Mouse (Mus musculus): ENCODE results near the gene Msgn1. TPM values are rescaled to one million over a fixed set of nuclear protein-coding genes. Genes with fewer than 3 reads are reported as not detected.

Gene Msgn1
- polyA plus RNA-seq (2012; rRNA removed): not detected in 2 replicates

GRCm38 (mm10) chr12:11208872-11209271 is at the start of gene Msgn1:
Gene Msgn1 (minus strand): TSS chr12:11208972.
- Histone ChIP-seq H3K4me3 (ENCODE audit: insufficient read depth, low read length) (no peak within 1 kb of the TSS), H3K27ac (ENCODE audit: insufficient read depth, low read length) (no peak within 1 kb of the TSS), H3K4me1 (ENCODE audit: control insufficient read depth, insufficient read depth, low read length) (no peaks in the 10 kb centered on the region)
- no peak for TF ChIP-seq CTCF (IDR thresholded peaks at IDR 0.05; ENCODE audit: extremely low read depth, insufficient read depth, low read length)
- TF ChIP-seq POLR2A (IDR thresholded peaks at IDR 0.05; ENCODE audit: extremely low read depth, insufficient read depth, low read length): no peak

GRCm38 (mm10) chr12:11250322-11250721 is 41.5 kb upstream of the Msgn1 start:
- TF ChIP-seq CTCF (IDR thresholded peaks at IDR 0.05; ENCODE audit: extremely low read depth, insufficient read depth, low read length): no peak
- H3K4me1 ChIP-seq (ENCODE audit: control insufficient read depth, insufficient read depth, low read length): no peaks in the 10 kb centered on the region
- no peak overlapping the region for H3K27ac ChIP-seq (ENCODE audit: insufficient read depth, low read length)
- H3K4me3 ChIP-seq (ENCODE audit: insufficient read depth, low read length): no peak overlapping the region

GRCm38 (mm10) chr12:11247460-11247859 is 38.7 kb upstream of the Msgn1 start:
- TF ChIP-seq POLR2A (IDR thresholded peaks at IDR 0.05; ENCODE audit: extremely low read depth, insufficient read depth, low read length): no peak
- Histone ChIP-seq H3K4me3 (ENCODE audit: insufficient read depth, low read length) (no peak overlapping the region), H3K4me1 (ENCODE audit: control insufficient read depth, insufficient read depth, low read length) (no peaks in the 10 kb centered on the region)

DNA sequence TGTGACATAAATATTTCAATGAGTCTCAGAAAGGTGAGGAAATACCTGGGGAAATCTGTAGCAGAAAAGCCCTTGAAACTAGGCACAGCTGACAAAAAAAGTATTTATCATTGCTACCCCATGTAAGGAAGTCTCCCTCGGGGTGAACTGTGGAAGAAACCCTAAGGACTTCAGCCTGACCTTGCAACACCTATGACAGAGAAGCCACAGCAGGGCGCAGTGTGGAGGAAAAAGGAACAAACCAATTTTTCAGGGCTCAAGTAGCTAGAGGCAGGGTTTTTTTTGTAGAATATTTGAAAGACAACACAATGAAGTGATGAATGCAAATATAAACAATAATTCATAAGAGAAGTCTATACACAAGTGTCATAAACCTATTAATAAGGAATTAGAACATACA is 27.2 kb upstream of the Msgn1 start:
- TF ChIP-seq POLR2A (IDR thresholded peaks at IDR 0.05; ENCODE audit: extremely low read depth, insufficient read depth, low read length): no peak
- TF ChIP-seq CTCF (IDR thresholded peaks at IDR 0.05; ENCODE audit: extremely low read depth, insufficient read depth, low read length): no peak
- Histone ChIP-seq H3K4me1 (ENCODE audit: control insufficient read depth, insufficient read depth, low read length) (no peaks in the 10 kb centered on the region), H3K27ac (ENCODE audit: insufficient read depth, low read length) (no peak overlapping the region), H3K4me3 (ENCODE audit: insufficient read depth, low read length) (no peak overlapping the region)

More at GRCm38 (mm10) chr12:11247460-11247859, 38.7 kb upstream of the Msgn1 start:
- H3K27ac ChIP-seq (ENCODE audit: insufficient read depth, low read length): no peak overlapping the region

DNA sequence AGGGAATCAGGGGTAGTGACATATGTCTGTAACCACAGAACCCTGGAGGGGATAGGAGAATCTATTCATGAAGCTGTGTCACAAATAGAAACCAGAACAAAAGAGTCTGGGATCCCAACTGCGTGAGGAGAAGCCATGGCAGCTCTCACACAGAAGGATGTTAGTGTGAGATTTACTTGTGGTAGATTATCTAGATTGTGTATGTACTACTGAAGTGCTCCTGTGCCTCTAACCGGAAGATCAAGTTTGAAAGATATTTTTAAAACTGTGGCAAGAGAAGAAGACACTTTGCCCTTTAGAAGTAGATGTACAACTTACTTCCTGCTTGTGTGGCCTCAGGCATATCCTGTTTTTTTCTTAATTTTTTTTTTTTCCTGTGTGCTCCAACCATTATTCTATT is 21.5 kb upstream of the Msgn1 start:
- H3K4me3 ChIP-seq (ENCODE audit: insufficient read depth, low read length): no peak overlapping the region
- no peak overlapping the region for H3K27ac ChIP-seq (ENCODE audit: insufficient read depth, low read length)
- TF ChIP-seq CTCF (IDR thresholded peaks at IDR 0.05; ENCODE audit: extremely low read depth, insufficient read depth, low read length) (no peak), POLR2A (IDR thresholded peaks at IDR 0.05; ENCODE audit: extremely low read depth, insufficient read depth, low read length) (no peak)
- H3K4me1 ChIP-seq (ENCODE audit: control insufficient read depth, insufficient read depth, low read length): no peaks in the 10 kb centered on the region

DNA sequence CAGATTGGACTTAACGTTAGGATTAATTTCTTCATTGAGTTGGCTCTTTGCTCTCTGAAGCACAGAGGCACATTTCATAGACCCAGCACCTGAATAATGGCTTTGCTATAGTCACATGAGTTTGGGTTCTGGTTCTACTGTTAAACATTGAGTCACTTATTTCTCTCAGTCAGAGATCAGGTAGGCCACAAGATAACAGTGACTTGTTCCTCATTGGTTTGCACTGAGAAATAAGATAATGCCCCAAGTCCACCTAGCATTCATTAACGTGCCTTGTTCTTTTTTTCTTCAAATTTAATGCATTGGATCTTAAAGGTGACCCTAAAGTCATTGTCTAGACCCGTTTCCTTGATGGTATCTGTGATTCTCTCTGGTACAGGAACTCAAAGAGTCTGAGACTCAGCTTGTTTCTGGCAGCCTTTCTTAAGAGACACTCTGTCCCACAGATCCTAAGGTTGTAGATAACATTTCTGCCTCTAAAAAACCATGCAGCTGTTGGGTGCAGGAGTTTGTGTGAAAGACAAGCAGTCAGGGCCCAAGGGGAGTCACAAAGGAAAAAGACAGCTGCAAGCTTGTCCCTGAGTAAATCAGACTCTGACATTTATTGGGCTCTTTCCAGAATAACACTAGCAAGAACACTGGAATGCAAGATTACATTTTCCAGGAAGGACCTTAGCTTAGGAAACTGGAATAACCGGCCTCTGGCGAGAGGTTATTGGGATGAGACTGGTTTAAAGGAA is 17.9 kb upstream of the Msgn1 start:
- no peak overlapping the region for H3K27ac ChIP-seq (ENCODE audit: insufficient read depth, low read length)
- no peak for TF ChIP-seq POLR2A (IDR thresholded peaks at IDR 0.05; ENCODE audit: extremely low read depth, insufficient read depth, low read length)
- TF ChIP-seq CTCF (IDR thresholded peaks at IDR 0.05; ENCODE audit: extremely low read depth, insufficient read depth, low read length): no peak
- H3K4me3 ChIP-seq (ENCODE audit: insufficient read depth, low read length): no peak overlapping the region
- H3K4me1 ChIP-seq (ENCODE audit: control insufficient read depth, insufficient read depth, low read length): no peaks in the 10 kb centered on the region

- TF ChIP-seq CTCF (IDR thresholded peaks at IDR 0.05; ENCODE audit: extremely low read depth, insufficient read depth, low read length) (no peak), POLR2A (IDR thresholded peaks at IDR 0.05; ENCODE audit: extremely low read depth, insufficient read depth, low read length) (no peak)
- Histone ChIP-seq H3K4me1 (ENCODE audit: control insufficient read depth, insufficient read depth, low read length) (no peaks in the 10 kb centered on the region), H3K27ac (ENCODE audit: insufficient read depth, low read length) (no peak overlapping the region), H3K4me3 (ENCODE audit: insufficient read depth, low read length) (no peak overlapping the region)
Observed at GRCm38 (mm10) chr12:11226123-11226522, 17.4 kb upstream of the Msgn1 start.

DNA sequence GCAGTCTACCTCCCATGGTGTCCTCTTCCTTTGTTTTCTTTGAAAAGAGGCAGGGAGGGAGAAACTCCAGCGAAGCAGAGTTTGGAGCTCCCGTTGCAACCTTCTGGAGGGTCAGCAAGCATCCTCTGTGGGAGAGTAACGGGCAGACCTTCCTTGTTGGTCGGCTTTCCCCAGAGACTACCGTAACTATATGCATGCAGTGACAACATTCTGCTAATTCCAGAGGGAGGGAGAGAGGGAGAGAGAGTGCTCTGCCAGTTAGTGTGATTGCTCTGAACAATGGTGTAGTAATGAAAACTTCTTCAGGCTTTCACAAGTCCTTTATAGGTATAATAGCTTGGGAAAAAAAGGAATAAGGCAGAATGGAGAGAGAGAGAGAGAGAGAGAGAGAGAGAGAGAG is 15.9 kb upstream of the Msgn1 start:
- H3K4me1 ChIP-seq (ENCODE audit: control insufficient read depth, insufficient read depth, low read length): no peaks in the 10 kb centered on the region
- no peak overlapping the region for H3K4me3 ChIP-seq (ENCODE audit: insufficient read depth, low read length)
- no peak overlapping the region for H3K27ac ChIP-seq (ENCODE audit: insufficient read depth, low read length)
- TF ChIP-seq CTCF (IDR thresholded peaks at IDR 0.05; ENCODE audit: extremely low read depth, insufficient read depth, low read length) (no peak), POLR2A (IDR thresholded peaks at IDR 0.05; ENCODE audit: extremely low read depth, insufficient read depth, low read length) (no peak)

DNA sequence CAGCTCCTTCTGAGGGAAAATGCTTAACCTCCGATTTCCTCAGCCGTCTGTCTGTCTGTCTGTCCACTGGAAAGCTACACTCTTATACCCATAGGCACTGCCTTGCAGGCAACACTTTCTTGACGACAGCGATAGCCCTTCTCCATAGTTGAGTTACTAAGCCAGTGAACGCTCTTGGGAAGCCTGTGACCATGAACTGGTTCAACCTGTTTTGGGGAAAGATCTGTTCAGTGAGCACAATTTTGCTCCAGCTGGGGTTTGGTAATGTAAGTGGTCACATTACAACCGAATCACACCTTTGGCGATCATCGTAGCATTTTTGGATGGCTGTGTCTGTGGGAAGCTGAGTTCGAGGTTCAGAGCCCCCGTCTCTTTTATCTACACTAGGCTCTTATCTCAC is 14.3 kb upstream of the Msgn1 start:
- TF ChIP-seq CTCF (IDR thresholded peaks at IDR 0.05; ENCODE audit: extremely low read depth, insufficient read depth, low read length) (no peak), POLR2A (IDR thresholded peaks at IDR 0.05; ENCODE audit: extremely low read depth, insufficient read depth, low read length) (no peak)
- no peaks in the 10 kb centered on the region for H3K4me1 ChIP-seq (ENCODE audit: control insufficient read depth, insufficient read depth, low read length)
- H3K27ac ChIP-seq (ENCODE audit: insufficient read depth, low read length): no peak overlapping the region
- no peak overlapping the region for H3K4me3 ChIP-seq (ENCODE audit: insufficient read depth, low read length)

DNA sequence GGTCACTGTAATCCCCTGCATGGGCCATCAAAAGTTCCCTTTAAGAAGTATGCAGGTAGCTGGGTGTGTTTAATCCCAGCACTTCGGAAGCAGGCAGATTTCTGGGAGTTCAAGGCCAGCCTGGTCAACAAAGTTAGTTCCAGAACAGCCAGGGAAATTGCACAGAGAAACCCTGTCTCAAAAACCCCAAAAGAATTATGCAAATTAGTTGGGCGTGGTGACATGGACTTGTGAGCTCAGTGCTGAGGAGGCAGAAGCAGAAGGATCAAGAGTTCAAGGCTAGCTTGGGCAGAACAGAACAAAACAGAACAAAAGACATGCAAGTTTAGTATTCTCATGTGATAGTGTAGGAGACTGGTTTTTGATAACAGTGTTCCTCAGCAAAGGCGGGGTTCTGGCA is 13.8 kb upstream of the Msgn1 start:
- no peaks in the 10 kb centered on the region for H3K4me1 ChIP-seq (ENCODE audit: control insufficient read depth, insufficient read depth, low read length)

More for the DNA sequence above, 13.8 kb upstream of the Msgn1 start:
- H3K4me3 ChIP-seq (ENCODE audit: insufficient read depth, low read length): no peak overlapping the region
- H3K27ac ChIP-seq (ENCODE audit: insufficient read depth, low read length): no peak overlapping the region
- no peak for TF ChIP-seq CTCF (IDR thresholded peaks at IDR 0.05; ENCODE audit: extremely low read depth, insufficient read depth, low read length)
- TF ChIP-seq POLR2A (IDR thresholded peaks at IDR 0.05; ENCODE audit: extremely low read depth, insufficient read depth, low read length): no peak
